In genomic region chr4:101244257-101245011, GRCm38 (mm10) we compare ENCODE assay signal across 11 mouse cellular contexts. TPM values are rescaled to one million over a fixed set of nuclear protein-coding genes. Genes with fewer than 3 reads are reported as not detected.
DNase-seq lines count a peak whose midpoint lies in the region; ATAC-seq and TF ChIP-seq lines count a peak whose summit lies in the region.
"Had no signal": no experiment of that assay in that cellular context is flagged by ENCODE, and none has a peak within 500 bp of the region (broad histone marks: within the 10 kb centered on the region; RNA-seq: fewer than 3 reads in every experiment).

No protein-coding gene starts in this region.

- peaks cover 50% of the 10 kb centered on the region for H3K4me1 ChIP-seq in liver, embryonic 16.5 days (ENCODE audit: control insufficient read depth, low read depth, low read length)
- peaks cover 37% of the 10 kb centered on the region for H3K4me1 ChIP-seq in heart, embryonic 12.5 days (replicated peaks)
- H3K4me1 ChIP-seq: midbrain, embryonic 15.5 days had no signal

- peak; percentile 64 for DNase-seq in gastrocnemius, adult 2 months
- DNase-seq in gastrocnemius, postnatal 10 days: no peak
- DNase-seq in testis, postnatal 10 days (ENCODE audit: low spot score): peak; percentile 23
- no peak for DNase-seq in testis, postnatal 14 days (ENCODE audit: low spot score)
- no peak for DNase-seq in adrenal gland, postnatal 14 days
- DNase-seq in spleen, postnatal 4 days (ENCODE audit: low spot score in 2 of 2): no peak

- intact Hi-C loops in gastrocnemius, adult 2 months (cut with DNase I): no loop called here

- no peaks in the 10 kb centered on the region for H3K36me3 ChIP-seq in liver, embryonic 16.5 days (ENCODE audit: control insufficient read depth, insufficient read depth)
- no peaks in the 10 kb centered on the region for H3K36me3 ChIP-seq in heart, embryonic 12.5 days
- H3K36me3 ChIP-seq: midbrain, embryonic 15.5 days had no signal

- H3K9me3 ChIP-seq in liver, embryonic 16.5 days (replicated peaks; ENCODE audit: control insufficient read depth, low read length): no peaks in the 10 kb centered on the region
- H3K9me3 ChIP-seq in heart, embryonic 12.5 days (replicated peaks): no peaks in the 10 kb centered on the region
- H3K9me3 ChIP-seq: midbrain, embryonic 15.5 days had no signal

- H3K4me3 ChIP-seq in gastrocnemius, adult 2 months: peak overlapping the region; percentile 31
- H3K4me3 ChIP-seq in liver, embryonic 16.5 days (ENCODE audit: low read depth, low read length): no peak overlapping the region
- H3K4me3 ChIP-seq in heart, embryonic 12.5 days: no peak overlapping the region
- H3K4me3 ChIP-seq: midbrain, embryonic 15.5 days had no signal

- no peak for TF ChIP-seq CTCF in gastrocnemius, adult 2 months (IDR thresholded peaks at IDR 0.05)

- 42% methylated on average over 6 of the region's 6 CpGs for WGBS in liver, embryonic 16.5 days (ENCODE audit: insufficient replicate concordance)
- 74% methylated on average over 6 of the region's 6 CpGs for WGBS in heart, embryonic 12.5 days

- 0 out of 2 replicates have a peak overlapping the region, but pooled peaks have one; percentile 24 for H3K9ac ChIP-seq in liver, embryonic 16.5 days (ENCODE audit: low read depth, low read length)
- H3K9ac ChIP-seq in heart, embryonic 12.5 days: no peak overlapping the region
- H3K9ac ChIP-seq: midbrain, embryonic 15.5 days had no signal

- H3K27ac ChIP-seq in gastrocnemius, adult 2 months: peak overlapping the region; percentile 76
- H3K27ac ChIP-seq in liver, embryonic 16.5 days (ENCODE audit: low read length): peak overlapping the region; percentile 36; the same call in 1 of the 2 replicates
- H3K27ac ChIP-seq in heart, embryonic 12.5 days (ENCODE audit: poor library complexity, severe bottlenecking): no peak overlapping the region
- H3K27ac ChIP-seq: kidney, postnatal 0 days; midbrain, embryonic 15.5 days had no signal

- H3K27me3 ChIP-seq in liver, embryonic 16.5 days (ENCODE audit: control insufficient read depth, insufficient read depth, low read depth, low read length): no peaks in the 10 kb centered on the region
- H3K27me3 ChIP-seq in heart, embryonic 12.5 days (replicated peaks): no peaks in the 10 kb centered on the region
- H3K27me3 ChIP-seq: CH12.LX; midbrain, embryonic 15.5 days had no signal

- no peak overlapping the region for H3K4me2 ChIP-seq in liver, embryonic 16.5 days (ENCODE audit: low read depth, low read length)
- no peak overlapping the region for H3K4me2 ChIP-seq in heart, embryonic 12.5 days
- H3K4me2 ChIP-seq: midbrain, embryonic 15.5 days had no signal

- ATAC-seq in liver, embryonic 16.5 days (ENCODE audit: low read depth): no peak
- no peak for ATAC-seq in heart, embryonic 12.5 days (ENCODE audit: insufficient number of reproducible peaks, low FRiP score)
- ATAC-seq: midbrain, embryonic 15.5 days had no signal

RNA-seq across cellular contexts. Expression of gene Jak1, which starts 20.6 kb away (rescaled TPM):
- total RNA-seq in gastrocnemius, adult 2 months (2021): 100 to 1,000 TPM in 1 of 2 experiments, 10 to 100 TPM in 1; 89.9 to 134 TPM
- total RNA-seq in gastrocnemius, postnatal 10 days (2021): 100 to 1,000 TPM; 110 to 129 TPM
- 48.2 and 48.3 TPM in 2 replicates for polyA plus RNA-seq in liver, embryonic 16.5 days (2015; fragmentation: Nextera tagmentation; extraction: Ambion mirVana)
- 116 and 125 TPM in 2 replicates for total RNA-seq in adrenal gland, postnatal 14 days (2021)
- polyA plus RNA-seq in heart, embryonic 12.5 days (2016; fragmentation: Nextera tagmentation; extraction: Ambion mirVana): 69.1 and 77.0 TPM in 2 replicates

Comparison
In these comparisons a context has a peak if more than half of its experiments do, and no peak if none do; other contexts are left out.
1. DNase-seq: peak in gastrocnemius, adult 2 months (single experiment) and testis, postnatal 10 days (single experiment); none in gastrocnemius, postnatal 10 days (single experiment), testis, postnatal 14 days (single experiment), adrenal gland, postnatal 14 days (single experiment) and spleen, postnatal 4 days (0 of 2).